Mouse (Mus musculus) olfactory bulb, adult 2 months (tissue): ENCODE measurements around the gene Slc25a23.

Experiments used
- CTCF ChIP-seq: fragments of 200-500 bp; IDR thresholded peaks from 2 replicates; pipeline ENCODE4 v1.5.1; 2012; ENCODE audit warnings: low read depth, mild to moderate bottlenecking, low read length, moderate library complexity; ENCODE audit not compliant: insufficient read depth
- POLR2A ChIP-seq: fragments of 200-500 bp; IDR thresholded peaks from 2 replicates; pipeline ENCODE4 v1.6.1; 2012; ENCODE audit warnings: mild to moderate bottlenecking, low read depth, low read length, moderate library complexity; ENCODE audit not compliant: insufficient read depth

GRCm38 (mm10) chr17:57003994-57004393 is 55.7 kb downstream of the Slc25a23 start:
- TF ChIP-seq POLR2A: no peak
- no peak for TF ChIP-seq CTCF
